Mouse (Mus musculus) embryonic facial prominence, embryonic 13.5 days (tissue): Measurements from ENCODE around the gene Pfkfb3. TPM values are rescaled to one million over a fixed set of nuclear protein-coding genes. Genes with fewer than 3 reads are reported as not detected.

Experiments used
- ATAC-seq: fragments of 200-750 bp; cut with Nextera tagmentation; 2 replicates; pipeline ENCODE4 v1.8.0; 2017; ENCODE audit warnings: low read depth; ENCODE audit not compliant: insufficient number of reproducible peaks, insufficient read depth, low FRiP score, low TSS enrichment
- H3K27ac ChIP-seq: fragments of 300-500 bp; sonication (generic); 2 replicates; pipeline ENCODE4 v1.5.1; 2015; ENCODE audit warnings: moderate library complexity, mild to moderate bottlenecking, inconsistent platforms
- H3K27me3 ChIP-seq: fragments of 300-500 bp; sonication (generic); 2 replicates; pipeline ENCODE4 v1.6.1; 2015; ENCODE audit warnings: mild to moderate bottlenecking, inconsistent platforms
- H3K36me3 ChIP-seq: fragments of 300-500 bp; sonication (generic); 2 replicates; pipeline ENCODE4 v1.6.1; 2015; ENCODE audit warnings: mild to moderate bottlenecking, inconsistent platforms
- H3K4me1 ChIP-seq: fragments of 300-500 bp; sonication (generic); 2 replicates; pipeline ENCODE4 v1.6.1; 2015; ENCODE audit warnings: inconsistent platforms
- H3K4me2 ChIP-seq: fragments of 300-500 bp; sonication (generic); 2 replicates; pipeline ENCODE4 v1.6.1; 2015; ENCODE audit warnings: moderate library complexity, mild to moderate bottlenecking, inconsistent platforms
- H3K4me3 ChIP-seq: fragments of 300-500 bp; sonication (generic); 2 replicates; pipeline ENCODE4 v1.5.1; 2015; ENCODE audit warnings: mild to moderate bottlenecking, inconsistent platforms
- H3K9ac ChIP-seq: fragments of 300-500 bp; sonication (generic); 2 replicates; pipeline ENCODE4 v1.6.1; 2015; ENCODE audit warnings: mild to moderate bottlenecking, inconsistent platforms
- H3K9me3 ChIP-seq: fragments of 300-500 bp; sonication (generic); 2 replicates; pipeline ENCODE4 v1.6.1; 2016; ENCODE audit warnings: inconsistent platforms
- WGBS: fragments of 180-500 bp; shearing (Covaris S2); methylation state at CpG from one replicate; pipeline ENCODE4 v1.1.7; 2015; ENCODE audit warnings: mixed read lengths; 5-methylcytosine and 5-hydroxymethylcytosine counted together
- polyA plus RNA-seq: library from polyadenylated mRNA; unstranded; fragments of >200 nt; fragmentation: Nextera tagmentation; extraction: Ambion mirVana; gene quantifications from 2 replicates; pipeline ENCODE4 v1.2.1, GENCODE M21; 2015

The Pfkfb3 gene
- polyA plus RNA-seq, 1 experiment from 2014 or later: 13.4 TPM

DNA sequence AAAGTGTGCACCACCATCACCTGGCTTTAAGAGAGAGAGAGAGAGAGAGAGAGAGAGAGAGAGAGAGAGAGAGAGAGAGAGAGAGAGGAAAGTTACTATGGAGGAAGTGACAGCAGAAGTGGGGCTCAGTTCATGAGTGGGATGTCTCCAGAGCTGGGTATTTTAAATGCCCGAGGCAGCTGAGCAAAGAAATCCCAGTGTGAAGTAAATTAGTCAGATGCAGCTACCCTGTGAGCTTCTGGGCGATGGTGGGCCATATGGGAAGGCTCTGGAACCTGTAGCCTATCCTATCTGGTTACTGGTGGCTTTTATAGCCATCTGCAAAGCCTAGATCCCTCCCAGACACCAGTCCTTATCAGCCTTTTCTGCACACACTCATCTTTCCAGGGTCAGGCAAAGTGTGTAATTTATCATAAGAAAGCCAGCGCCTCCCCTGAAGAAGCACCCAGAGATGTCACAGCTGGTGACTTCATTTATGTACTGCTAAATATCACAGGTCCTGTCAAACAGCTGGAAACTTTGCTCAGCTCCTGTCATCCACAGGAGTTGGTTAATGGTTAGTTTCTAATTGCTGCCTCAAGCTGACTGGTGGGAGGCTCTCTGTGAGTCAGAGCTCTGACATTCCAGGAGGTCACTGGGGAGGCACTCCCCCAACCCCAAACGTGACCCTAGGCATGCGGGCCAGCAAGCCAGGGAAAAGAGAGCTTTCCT is 128.3 kb downstream of the Pfkfb3 start:
- 38% methylated on average over 5 of the region's 5 CpGs for WGBS
- Histone ChIP-seq H3K4me1 (peaks cover 6% of the 10 kb centered on the region), H3K9me3 (no peaks in the 10 kb centered on the region), H3K4me2 (no peak overlapping the region), H3K27ac (no peak overlapping the region), H3K9ac (no peak overlapping the region), H3K4me3 (no peak overlapping the region), H3K27me3 (no peaks in the 10 kb centered on the region), H3K36me3 (no peaks in the 10 kb centered on the region)
- no peak for ATAC-seq

DNA sequence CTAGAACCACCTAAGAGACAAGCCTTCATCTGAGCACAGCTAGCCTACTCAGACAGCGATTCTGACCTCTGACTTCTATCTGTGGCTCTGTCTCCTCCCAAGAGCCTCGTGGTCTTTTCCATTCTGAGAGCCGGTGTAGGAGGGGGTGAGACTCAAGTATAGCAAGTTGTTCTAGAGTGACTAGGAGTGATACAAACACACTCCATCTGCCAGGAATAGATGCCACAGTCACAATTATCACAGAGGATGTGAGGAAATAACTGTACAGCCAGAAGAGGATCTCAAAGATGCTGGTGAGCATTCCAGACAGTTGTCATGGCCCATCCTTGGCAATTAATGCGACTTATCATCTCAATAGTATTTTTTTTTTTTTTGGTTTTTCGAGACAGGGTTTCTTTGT is 129.6 kb downstream of the Pfkfb3 start:
- no peaks in the 10 kb centered on the region for H3K27me3 ChIP-seq
- no peak overlapping the region for H3K4me2 ChIP-seq
- H3K9me3 ChIP-seq: no peaks in the 10 kb centered on the region
- ATAC-seq: no peak
- no peak overlapping the region for H3K9ac ChIP-seq
- no peak overlapping the region for H3K4me3 ChIP-seq
- H3K27ac ChIP-seq: no peak overlapping the region
- no peaks in the 10 kb centered on the region for H3K36me3 ChIP-seq
- WGBS: 86% methylated on average over 5 of the region's 5 CpGs
- peaks cover 6% of the 10 kb centered on the region for H3K4me1 ChIP-seq

DNA sequence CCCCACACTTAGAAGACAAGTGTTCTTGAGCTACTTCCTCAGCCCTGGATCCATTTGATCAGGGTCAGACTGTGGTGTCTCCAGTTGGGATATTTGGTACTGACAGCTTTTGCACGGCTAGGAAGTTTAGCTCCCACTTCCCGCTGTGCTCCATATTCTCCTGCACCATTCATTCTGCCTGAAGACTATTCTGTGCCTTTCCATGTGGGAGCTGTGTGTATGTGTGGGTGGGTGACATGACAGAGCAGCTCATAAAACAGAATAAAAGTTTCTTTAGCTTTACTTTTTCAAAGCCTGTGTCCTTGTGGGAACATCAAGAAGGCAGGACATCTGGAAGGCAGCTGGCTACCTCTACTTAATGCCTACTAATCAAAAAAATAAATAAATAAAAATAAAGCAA is 130.5 kb downstream of the Pfkfb3 start:
- no peak for ATAC-seq
- Histone ChIP-seq H3K36me3 (no peaks in the 10 kb centered on the region), H3K4me3 (no peak overlapping the region), H3K9ac (no peak overlapping the region), H3K27ac (no peak overlapping the region), H3K9me3 (no peaks in the 10 kb centered on the region), H3K27me3 (no peaks in the 10 kb centered on the region), H3K4me2 (no peak overlapping the region), H3K4me1 (peaks cover 6% of the 10 kb centered on the region)
- 85% methylated on average over 2 of the region's 2 CpGs for WGBS

DNA sequence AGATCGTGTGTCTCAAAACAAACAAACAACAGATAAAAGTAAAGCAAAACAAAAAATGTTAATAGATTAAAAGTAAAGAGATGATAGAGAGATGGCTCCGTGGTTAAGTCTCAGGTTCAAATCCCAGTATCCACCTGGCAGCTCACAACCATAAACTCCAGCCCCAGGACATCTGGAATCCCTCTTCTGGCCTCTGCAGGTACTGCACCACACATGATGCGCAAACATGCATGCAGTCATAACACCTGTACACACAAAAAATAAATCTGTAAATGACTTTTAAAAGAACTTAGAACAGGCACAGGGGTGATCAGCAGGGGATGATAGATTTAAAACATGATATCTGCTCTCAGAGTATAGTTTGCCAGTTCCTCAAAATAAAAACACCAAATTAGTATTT is 131.5 kb downstream of the Pfkfb3 start:
- Histone ChIP-seq H3K9me3 (no peaks in the 10 kb centered on the region), H3K9ac (no peak overlapping the region), H3K4me2 (no peak overlapping the region), H3K36me3 (no peaks in the 10 kb centered on the region), H3K27ac (no peak overlapping the region), H3K4me3 (no peak overlapping the region), H3K27me3 (no peaks in the 10 kb centered on the region), H3K4me1 (peaks cover 6% of the 10 kb centered on the region)
- WGBS: 75% methylated on average over 3 of the region's 3 CpGs
- no peak for ATAC-seq

Other genes with a start within 250 kb of the Pfkfb3 start
- gene Rbm17, start 50.1 kb upstream of the Pfkfb3 start, polyA plus RNA-seq: 166 and 170 TPM in 2 replicates
- gene Gm17490, start 72.2 kb upstream of the Pfkfb3 start, polyA plus RNA-seq: not detected in 2 replicates
- gene Il2ra, start 88.7 kb upstream of the Pfkfb3 start, polyA plus RNA-seq: not detected in 2 replicates
- 0.73 and 1.5 TPM in 2 replicates for gene Il15ra, start 151.2 kb upstream of the Pfkfb3 start, polyA plus RNA-seq
- 121 and 139 TPM in 2 replicates for gene Fbh1, start 223.5 kb upstream of the Pfkfb3 start, polyA plus RNA-seq
- 48.2 and 55.5 TPM in 2 replicates for gene Ankrd16, start 223.8 kb upstream of the Pfkfb3 start, polyA plus RNA-seq